Mouse (Mus musculus) testis, adult 2 months (tissue): Measurements from ENCODE around the gene Tuba1a.

Experiments
- CTCF ChIP-seq: fragments of 200-500 bp; IDR thresholded peaks from 2 replicates; pipeline ENCODE4 v1.5.1; 2012; ENCODE audit warnings: low read depth, mild to moderate bottlenecking, inconsistent platforms, low read length, moderate library complexity; ENCODE audit not compliant: control insufficient read depth, insufficient read depth, insufficient replicate concordance
- POLR2A ChIP-seq: fragments of 200-500 bp; IDR thresholded peaks from 2 replicates; pipeline ENCODE4 v1.6.1; 2012; ENCODE audit warnings: low read depth, mild to moderate bottlenecking, inconsistent platforms, low read length, moderate library complexity; ENCODE audit not compliant: control insufficient read depth

DNA sequence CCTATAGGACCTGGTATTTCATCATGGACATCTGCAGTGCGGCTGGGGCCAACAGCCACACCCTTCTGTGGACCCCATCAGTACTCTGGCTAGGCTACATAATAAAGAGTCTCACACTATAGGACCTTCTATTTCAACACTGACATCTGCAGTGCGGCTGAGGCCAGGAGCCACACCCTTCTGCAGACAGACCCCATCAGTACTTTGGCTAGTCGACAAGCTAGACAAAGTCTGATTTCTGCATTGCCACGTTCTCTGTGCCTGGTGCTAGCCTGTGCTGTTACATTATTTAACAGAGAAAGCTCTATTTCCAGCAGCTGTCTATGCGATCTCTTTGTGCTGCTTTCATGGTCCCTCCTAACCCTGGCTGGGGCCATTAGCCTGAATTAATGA is 1.4 kb downstream of the Tuba1a start:
- no peak for TF ChIP-seq CTCF
- TF ChIP-seq POLR2A, result no peak
